Mouse (Mus musculus): Measurements from ENCODE around the gene Gm9747. TPM values are rescaled to one million over a fixed set of nuclear protein-coding genes. Genes with fewer than 3 reads are reported as not detected.

The Gm9747 gene
- 28.3 and 28.8 TPM in 2 replicates for polyA plus RNA-seq (2015; fragmentation: Nextera tagmentation; extraction: Ambion mirVana)

DNA sequence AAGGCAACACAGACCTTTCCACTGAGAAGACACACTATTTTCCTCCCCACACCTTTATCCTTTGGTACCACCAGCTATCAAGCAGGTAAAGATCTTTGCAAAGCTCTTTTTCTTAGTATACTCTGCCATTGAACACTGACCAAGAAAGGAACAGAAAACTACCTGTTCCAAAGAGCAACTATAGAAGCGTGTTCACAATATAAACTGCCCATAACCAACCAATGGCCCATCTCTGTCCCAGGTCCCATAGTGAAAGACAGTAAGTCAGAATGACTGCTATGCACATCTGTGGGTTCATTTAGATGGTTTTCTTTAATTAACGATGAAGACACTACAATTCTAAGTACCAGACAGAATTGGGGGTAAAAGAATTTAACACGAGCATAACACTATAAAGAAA is at the start of gene Gm9747:
TSS of gene Gm9747 (plus strand) at position 301 of the 400 bp plus-strand sequence.
- Histone ChIP-seq H3K9me3 (no peaks in the 10 kb centered on the region), H3K27me3 (no peaks in the 10 kb centered on the region), H3K4me1 (replicated peaks) (no peaks in the 10 kb centered on the region), H3K36me3 (0 out of 2 replicates have a peak, but pooled peaks cover 3% of the 10 kb centered on the region), H3K4me2 (no peak within 1 kb of the TSS), H3K27ac (replicated peaks) (no peak within 1 kb of the TSS), H3K9ac (no peak within 1 kb of the TSS), H3K4me3 (no peak within 1 kb of the TSS)
- ATAC-seq (ENCODE audit: low FRiP score, low read depth) = no peak
- WGBS = 96% methylated on average over 3 of the region's 3 CpGs

DNA sequence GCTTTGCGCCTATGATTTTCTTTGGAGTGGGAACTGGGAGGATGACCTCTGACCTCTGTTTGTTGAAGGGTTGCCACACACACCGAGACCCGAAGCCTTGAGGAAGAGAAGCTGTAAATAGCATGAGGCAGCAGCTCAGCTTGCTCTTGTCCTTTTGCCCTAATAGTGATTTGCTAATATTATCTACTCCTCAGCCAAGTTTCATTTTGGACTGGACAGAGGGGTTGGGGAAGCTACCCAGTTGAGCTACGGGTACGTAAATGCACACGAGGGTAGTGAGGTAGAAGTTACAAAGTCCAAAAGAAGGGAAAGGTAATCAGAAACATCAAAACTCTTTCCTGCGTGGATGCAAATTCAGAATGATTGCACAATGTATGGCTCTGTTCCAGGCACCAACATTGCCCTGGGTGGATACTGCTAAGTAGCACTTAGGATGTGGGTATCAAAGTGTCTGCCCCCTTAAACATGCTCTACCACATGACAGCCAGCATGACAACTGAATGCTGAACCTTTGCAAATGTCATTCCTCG is 48.9 kb upstream of the Gm9747 start:
- Histone ChIP-seq H3K4me2 (no peak overlapping the region), H3K27me3 (no peaks in the 10 kb centered on the region), H3K4me1 (replicated peaks) (no peaks in the 10 kb centered on the region), H3K36me3 (no peaks in the 10 kb centered on the region), H3K4me3 (no peak overlapping the region), H3K9ac (no peak overlapping the region), H3K27ac (replicated peaks) (no peak overlapping the region), H3K9me3 (no peaks in the 10 kb centered on the region)
- WGBS = 74% methylated on average over 8 of the region's 8 CpGs
- no peak for ATAC-seq (ENCODE audit: low FRiP score, low read depth)

- Histone ChIP-seq H3K27me3 (no peaks in the 10 kb centered on the region), H3K4me1 (replicated peaks) (peaks cover 4% of the 10 kb centered on the region; the same call in 1 of the 2 replicates), H3K27ac (replicated peaks) (no peak overlapping the region), H3K9me3 (no peaks in the 10 kb centered on the region), H3K36me3 (no peaks in the 10 kb centered on the region), H3K4me2 (no peak overlapping the region), H3K4me3 (no peak overlapping the region), H3K9ac (no peak overlapping the region)
- no peak for ATAC-seq (ENCODE audit: low FRiP score, low read depth)
- WGBS = 83% methylated on average over 10 of the region's 10 CpGs
These were observed 44.2 kb upstream of the Gm9747 start for GRCm38 (mm10) chr1:82188549-82189231.

- Histone ChIP-seq H3K27me3 (no peaks in the 10 kb centered on the region), H3K4me2 (no peak overlapping the region), H3K27ac (replicated peaks) (no peak overlapping the region), H3K9ac (no peak overlapping the region), H3K9me3 (no peaks in the 10 kb centered on the region), H3K4me1 (replicated peaks) (peaks cover 4% of the 10 kb centered on the region; the same call in 1 of the 2 replicates), H3K36me3 (no peaks in the 10 kb centered on the region), H3K4me3 (no peak overlapping the region)
- ATAC-seq (ENCODE audit: low FRiP score, low read depth) = no peak
- 45% methylated on average over 3 of the region's 3 CpGs for WGBS
These were observed 43.4 kb upstream of the Gm9747 start for GRCm38 (mm10) chr1:82189516-82189915.

DNA sequence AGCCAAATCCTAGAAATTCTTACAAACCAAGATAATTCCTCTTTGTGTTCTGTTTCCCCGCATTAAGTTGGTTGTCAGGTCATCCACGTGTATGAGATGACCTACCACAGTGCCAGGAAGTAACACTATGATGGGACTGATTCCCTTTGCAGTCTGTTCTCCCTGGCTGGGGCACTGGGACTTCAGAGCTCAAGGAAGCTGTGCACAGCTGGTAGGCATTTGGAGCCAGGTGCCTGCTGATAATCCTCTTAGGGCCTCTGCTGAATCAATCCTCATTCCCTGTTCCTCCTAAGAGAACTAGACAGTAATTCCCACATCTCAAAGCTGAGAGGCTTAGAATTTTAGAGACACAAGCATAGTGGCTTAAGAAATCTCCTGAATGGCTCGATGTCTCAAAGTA is 41.3 kb upstream of the Gm9747 start:
- H3K27ac ChIP-seq (replicated peaks) = no peak overlapping the region
- no peaks in the 10 kb centered on the region for H3K27me3 ChIP-seq
- no peak overlapping the region for H3K4me2 ChIP-seq
- H3K9me3 ChIP-seq = no peaks in the 10 kb centered on the region
- WGBS = 55% methylated on average over 3 of the region's 3 CpGs
- no peak overlapping the region for H3K9ac ChIP-seq
- H3K4me1 ChIP-seq (replicated peaks) = peaks cover 4% of the 10 kb centered on the region; the same call in 1 of the 2 replicates
- H3K36me3 ChIP-seq = no peaks in the 10 kb centered on the region
- ATAC-seq (ENCODE audit: low FRiP score, low read depth) = no peak
- H3K4me3 ChIP-seq = no peak overlapping the region

- no peak for ATAC-seq (ENCODE audit: low FRiP score, low read depth)
- Histone ChIP-seq H3K4me3 (no peak overlapping the region), H3K27ac (replicated peaks) (no peak overlapping the region), H3K9ac (no peak overlapping the region), H3K4me1 (replicated peaks) (0 out of 2 replicates have a peak, but pooled peaks cover 6% of the 10 kb centered on the region), H3K4me2 (no peak overlapping the region), H3K36me3 (no peaks in the 10 kb centered on the region), H3K27me3 (no peaks in the 10 kb centered on the region), H3K9me3 (no peaks in the 10 kb centered on the region)
- WGBS = 38% methylated on average over 1 of the region's 1 CpGs
These were observed 33.0 kb upstream of the Gm9747 start for GRCm38 (mm10) chr1:82199918-82200317.

DNA sequence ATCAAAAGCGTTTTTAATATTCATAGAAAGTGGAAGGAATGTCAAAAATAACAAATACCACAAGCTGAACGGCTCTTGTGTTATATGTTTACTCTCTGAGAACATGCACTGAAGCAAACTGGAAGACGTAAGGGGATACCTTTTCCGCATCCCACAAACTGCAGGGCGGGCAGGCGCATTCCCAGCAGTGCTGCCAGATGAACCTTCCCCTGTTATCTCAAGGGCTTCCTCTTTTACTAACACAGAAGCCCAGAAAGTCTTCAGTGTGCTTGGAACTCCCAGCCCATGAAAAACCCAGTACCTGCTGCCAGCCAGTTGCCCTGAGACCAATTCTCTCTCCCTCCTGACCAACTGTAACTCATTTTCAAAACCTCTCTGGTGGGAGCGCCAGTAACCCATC is 32.3 kb upstream of the Gm9747 start:
- Histone ChIP-seq H3K36me3 (no peaks in the 10 kb centered on the region), H3K4me1 (replicated peaks) (0 out of 2 replicates have a peak, but pooled peaks cover 6% of the 10 kb centered on the region), H3K4me2 (no peak overlapping the region), H3K4me3 (no peak overlapping the region), H3K27me3 (no peaks in the 10 kb centered on the region), H3K27ac (replicated peaks) (no peak overlapping the region), H3K9ac (no peak overlapping the region), H3K9me3 (no peaks in the 10 kb centered on the region)
- ATAC-seq (ENCODE audit: low FRiP score, low read depth) = no peak
- WGBS = 84% methylated on average over 7 of the region's 7 CpGs

DNA sequence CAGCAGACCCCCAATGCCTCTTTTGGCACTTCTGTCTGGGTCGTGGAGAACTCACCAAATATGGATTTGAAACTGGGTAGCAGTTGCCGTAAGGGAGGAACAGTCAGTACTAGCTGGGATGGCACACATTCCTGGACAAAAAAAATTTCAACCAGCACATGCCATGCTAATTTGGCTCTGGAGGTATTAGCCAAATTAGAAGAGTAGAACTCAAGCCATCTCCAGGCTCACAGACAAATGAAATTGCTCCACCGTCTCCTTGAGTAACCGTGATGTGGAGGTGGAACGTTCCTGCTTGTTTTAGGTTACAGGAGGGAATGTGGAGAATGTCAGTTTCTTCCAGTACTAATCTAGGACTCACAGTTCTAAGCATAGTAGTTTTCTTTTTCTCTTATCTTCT is 25.4 kb upstream of the Gm9747 start:
- no peak for ATAC-seq (ENCODE audit: low FRiP score, low read depth)
- no peak overlapping the region for H3K4me3 ChIP-seq
- H3K4me2 ChIP-seq = no peak overlapping the region
- H3K9me3 ChIP-seq = 0 out of 2 replicates have a peak, but pooled peaks cover 2% of the 10 kb centered on the region
- H3K27ac ChIP-seq (replicated peaks) = no peak overlapping the region
- H3K4me1 ChIP-seq (replicated peaks) = no peaks in the 10 kb centered on the region
- H3K36me3 ChIP-seq = no peaks in the 10 kb centered on the region
- WGBS = 92% methylated on average over 5 of the region's 5 CpGs
- H3K27me3 ChIP-seq = no peaks in the 10 kb centered on the region
- no peak overlapping the region for H3K9ac ChIP-seq

GRCm38 (mm10) chr1:82220673-82221396 is 12.1 kb upstream of the Gm9747 start:
- no peak overlapping the region for H3K4me2 ChIP-seq
- no peak overlapping the region for H3K27ac ChIP-seq (replicated peaks)
- H3K9me3 ChIP-seq = no peaks in the 10 kb centered on the region
- 43% methylated on average over 12 of the region's 12 CpGs for WGBS
- peak; percentile 59; the same call in 1 of the 2 replicates for ATAC-seq (ENCODE audit: low FRiP score, low read depth)
- H3K27me3 ChIP-seq = no peaks in the 10 kb centered on the region
- no peak overlapping the region for H3K4me3 ChIP-seq
- H3K4me1 ChIP-seq (replicated peaks) = peaks cover 4% of the 10 kb centered on the region; the same call in 1 of the 2 replicates
- no peak overlapping the region for H3K9ac ChIP-seq
- no peaks in the 10 kb centered on the region for H3K36me3 ChIP-seq

DNA sequence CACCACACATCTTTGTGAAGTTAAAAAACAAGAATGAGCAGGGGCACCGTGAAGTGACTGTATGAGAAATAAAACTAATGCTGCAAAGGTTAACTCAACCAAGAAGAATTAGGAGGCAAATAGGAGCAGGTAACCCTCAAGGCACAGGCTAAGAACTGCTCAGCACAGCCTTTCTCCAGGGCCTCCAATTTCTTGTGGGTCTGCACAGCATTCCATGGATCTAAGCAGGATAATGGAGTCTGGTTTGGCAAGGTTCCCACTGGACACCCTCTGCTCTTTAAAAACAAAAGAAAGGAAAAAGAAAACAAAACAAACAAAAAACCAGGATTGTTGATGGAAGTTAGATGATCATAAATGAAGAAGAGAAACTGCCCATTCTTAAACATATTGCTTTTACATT is 11.4 kb upstream of the Gm9747 start:
- Histone ChIP-seq H3K36me3 (no peaks in the 10 kb centered on the region), H3K4me1 (replicated peaks) (peaks cover 4% of the 10 kb centered on the region; the same call in 1 of the 2 replicates), H3K27me3 (no peaks in the 10 kb centered on the region), H3K9ac (no peak overlapping the region), H3K9me3 (no peaks in the 10 kb centered on the region), H3K4me2 (no peak overlapping the region), H3K4me3 (no peak overlapping the region), H3K27ac (replicated peaks) (no peak overlapping the region)
- WGBS = 69% methylated on average over 1 of the region's 1 CpGs
- no peak for ATAC-seq (ENCODE audit: low FRiP score, low read depth)

GRCm38 (mm10) chr1:82223042-82223795 is 9.7 kb upstream of the Gm9747 start:
- 89% methylated on average over 5 of the region's 5 CpGs for whole genome bisulfite sequencing
- no peak for ATAC-seq (ENCODE audit: low FRiP score, low read depth)
- no peak overlapping the region for H3K4me3 ChIP-seq
- no peaks in the 10 kb centered on the region for H3K9me3 ChIP-seq
- no peaks in the 10 kb centered on the region for H3K36me3 ChIP-seq
- no peak overlapping the region for H3K9ac ChIP-seq
- H3K4me2 ChIP-seq = no peak overlapping the region
- H3K4me1 ChIP-seq (replicated peaks) = peaks cover 4% of the 10 kb centered on the region; the same call in 1 of the 2 replicates
- H3K27me3 ChIP-seq = no peaks in the 10 kb centered on the region
- no peak overlapping the region for H3K27ac ChIP-seq (replicated peaks)

DNA sequence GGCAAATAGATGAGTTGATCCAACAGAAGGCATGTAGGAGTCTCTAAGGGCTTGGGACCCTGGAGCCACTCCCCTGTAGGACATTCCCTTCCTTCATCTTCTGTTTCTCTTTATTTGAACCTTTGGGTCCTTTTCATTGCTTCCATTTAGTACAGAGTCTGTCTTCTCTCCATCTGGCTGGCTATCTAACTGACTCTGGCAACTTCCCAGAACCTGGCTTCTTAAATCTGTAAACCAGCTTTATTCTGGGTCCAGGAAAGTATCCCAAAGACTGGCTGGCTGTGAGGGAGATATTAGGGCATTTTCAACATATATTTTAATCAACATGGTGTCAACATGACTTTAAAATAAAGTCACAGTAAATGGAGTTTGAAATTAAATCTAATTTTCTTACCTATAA is 4.1 kb upstream of the Gm9747 start:
- Histone ChIP-seq H3K27ac (replicated peaks) (no peak overlapping the region), H3K27me3 (no peaks in the 10 kb centered on the region), H3K4me1 (replicated peaks) (no peaks in the 10 kb centered on the region), H3K9me3 (no peaks in the 10 kb centered on the region), H3K36me3 (no peaks in the 10 kb centered on the region), H3K4me2 (no peak overlapping the region), H3K4me3 (no peak overlapping the region), H3K9ac (no peak overlapping the region)
- no peak for ATAC-seq (ENCODE audit: low FRiP score, low read depth)

All from hindbrain, embryonic 15.5 days (tissue).